Mouse (Mus musculus) hindbrain, embryonic 15.5 days (tissue): ENCODE measurements at regions not wholly inside any gene's neighbourhood (a gene's known extent, or its start where the extent isn't known, plus 50 kb on each side); places are given as distances from the start of the nearest gene placed in this dataset.

ENCODE experiments used
- ATAC-seq: fragments of 200-750 bp; cut with Nextera tagmentation; 2 replicates; pipeline ENCODE4 v1.8.0; 2017; ENCODE audit warnings: low read depth, moderate number of reproducible peaks, moderate TSS enrichment; ENCODE audit not compliant: low FRiP score
- H3K27ac ChIP-seq: fragments of 300-500 bp; sonication (generic); replicated peaks from 2 replicates; pipeline ENCODE4 v1.5.1; 2015; ENCODE audit warnings: mild to moderate bottlenecking, inconsistent platforms
- H3K27me3 ChIP-seq: fragments of 300-500 bp; sonication (generic); 2 replicates; pipeline ENCODE4 v1.6.1; 2015; ENCODE audit warnings: control low read depth, inconsistent platforms
- H3K36me3 ChIP-seq: fragments of 300-500 bp; sonication (generic); 2 replicates; pipeline ENCODE4 v1.6.1; 2015; ENCODE audit warnings: control low read depth, inconsistent platforms
- H3K4me1 ChIP-seq: fragments of 300-500 bp; sonication (generic); replicated peaks from 2 replicates; pipeline ENCODE4 v1.6.1; 2015; ENCODE audit warnings: control low read depth, inconsistent platforms
- H3K4me2 ChIP-seq: fragments of 300-500 bp; sonication (generic); 2 replicates; pipeline ENCODE4 v1.6.1; 2015; ENCODE audit warnings: moderate library complexity, mild to moderate bottlenecking, inconsistent platforms
- H3K4me3 ChIP-seq: fragments of 300-500 bp; sonication (generic); 2 replicates; pipeline ENCODE4 v1.5.1; 2015; ENCODE audit warnings: mild to moderate bottlenecking, inconsistent platforms
- H3K9ac ChIP-seq: fragments of 300-500 bp; sonication (generic); 2 replicates; pipeline ENCODE4 v1.6.1; 2015; ENCODE audit warnings: inconsistent platforms
- H3K9me3 ChIP-seq: fragments of 300-500 bp; sonication (generic); 2 replicates; pipeline ENCODE4 v1.6.1; 2016; ENCODE audit warnings: control low read depth, inconsistent platforms
- WGBS: fragments of 180-500 bp; shearing (Covaris S2); methylation state at CpG from one replicate; pipeline ENCODE4 v1.1.7; 2015; 5-methylcytosine and 5-hydroxymethylcytosine counted together

- Histone ChIP-seq H3K27ac (no peak overlapping the region), H3K9me3 (no peaks in the 10 kb centered on the region), H3K36me3 (no peaks in the 10 kb centered on the region), H3K9ac (no peak overlapping the region), H3K4me2 (no peak overlapping the region), H3K4me1 (no peaks in the 10 kb centered on the region), H3K27me3 (no peaks in the 10 kb centered on the region), H3K4me3 (no peak overlapping the region)
- WGBS, result 49% methylated on average over 4 of the region's 4 CpGs
- no peak for ATAC-seq
Measured at GRCm38 (mm10) chr16:24207056-24207455, 186.3 kb upstream of the Lpp start.

- H3K9ac ChIP-seq, result no peak overlapping the region
- H3K27me3 ChIP-seq, result no peaks in the 10 kb centered on the region
- no peaks in the 10 kb centered on the region for H3K9me3 ChIP-seq
- H3K4me2 ChIP-seq, result no peak overlapping the region
- no peaks in the 10 kb centered on the region for H3K36me3 ChIP-seq
- no peaks in the 10 kb centered on the region for H3K4me1 ChIP-seq
- ATAC-seq, result no peak
- no peak overlapping the region for H3K27ac ChIP-seq
- H3K4me3 ChIP-seq, result no peak overlapping the region
- WGBS, result 67% methylated on average over 4 of the region's 4 CpGs
Measured at GRCm38 (mm10) chr16:24206461-24206861, 186.8 kb upstream of the Lpp start.

- H3K36me3 ChIP-seq, result no peaks in the 10 kb centered on the region
- no peak overlapping the region for H3K4me3 ChIP-seq
- no peak overlapping the region for H3K9ac ChIP-seq
- no peak for ATAC-seq
- H3K4me1 ChIP-seq, result no peaks in the 10 kb centered on the region
- H3K27ac ChIP-seq, result no peak overlapping the region
- WGBS, result 76% methylated on average over 5 of the region's 5 CpGs
- no peak overlapping the region for H3K4me2 ChIP-seq
- H3K9me3 ChIP-seq, result no peaks in the 10 kb centered on the region
- H3K27me3 ChIP-seq, result no peaks in the 10 kb centered on the region
Measured at GRCm38 (mm10) chr16:24205594-24205993, 187.7 kb upstream of the Lpp start.

GRCm38 (mm10) chr16:24204064-24204730 lies 189.1 kb upstream of the Lpp start:
- no peak overlapping the region for H3K27ac ChIP-seq
- no peak for ATAC-seq
- H3K9me3 ChIP-seq, result no peaks in the 10 kb centered on the region
- H3K27me3 ChIP-seq, result no peaks in the 10 kb centered on the region
- H3K36me3 ChIP-seq, result no peaks in the 10 kb centered on the region
- no peak overlapping the region for H3K9ac ChIP-seq
- H3K4me2 ChIP-seq, result no peak overlapping the region
- WGBS, result 96% methylated on average over 4 of the region's 4 CpGs
- H3K4me3 ChIP-seq, result no peak overlapping the region
- no peaks in the 10 kb centered on the region for H3K4me1 ChIP-seq

- no peak for ATAC-seq
- 85% methylated on average over 5 of the region's 5 CpGs for WGBS
- Histone ChIP-seq H3K4me1 (no peaks in the 10 kb centered on the region), H3K4me3 (no peak overlapping the region), H3K9ac (no peak overlapping the region), H3K27ac (no peak overlapping the region), H3K36me3 (no peaks in the 10 kb centered on the region), H3K9me3 (no peaks in the 10 kb centered on the region), H3K4me2 (no peak overlapping the region), H3K27me3 (no peaks in the 10 kb centered on the region)
Measured at GRCm38 (mm10) chr16:24202653-24203052, 190.7 kb upstream of the Lpp start.

GRCm38 (mm10) chr16:24201455-24201854 lies 191.9 kb upstream of the Lpp start:
- no peak overlapping the region for H3K4me2 ChIP-seq
- H3K9ac ChIP-seq, result no peak overlapping the region
- no peak overlapping the region for H3K27ac ChIP-seq
- no peaks in the 10 kb centered on the region for H3K36me3 ChIP-seq
- no peaks in the 10 kb centered on the region for H3K4me1 ChIP-seq
- WGBS, result 92% methylated on average over 7 of the region's 7 CpGs
- H3K27me3 ChIP-seq, result no peaks in the 10 kb centered on the region
- no peak overlapping the region for H3K4me3 ChIP-seq
- H3K9me3 ChIP-seq, result no peaks in the 10 kb centered on the region
- no peak for ATAC-seq

GRCm38 (mm10) chr16:24200200-24200599 lies 193.1 kb upstream of the Lpp start:
- H3K27me3 ChIP-seq, result no peaks in the 10 kb centered on the region
- no peak overlapping the region for H3K4me3 ChIP-seq
- H3K36me3 ChIP-seq, result no peaks in the 10 kb centered on the region
- ATAC-seq, result no peak
- no peaks in the 10 kb centered on the region for H3K9me3 ChIP-seq
- H3K4me1 ChIP-seq, result no peaks in the 10 kb centered on the region
- no peak overlapping the region for H3K9ac ChIP-seq
- H3K4me2 ChIP-seq, result no peak overlapping the region
- 92% methylated on average over 5 of the region's 5 CpGs for WGBS
- H3K27ac ChIP-seq, result no peak overlapping the region

- Histone ChIP-seq H3K4me2 (no peak overlapping the region), H3K9me3 (no peaks in the 10 kb centered on the region), H3K27me3 (no peaks in the 10 kb centered on the region), H3K4me1 (no peaks in the 10 kb centered on the region), H3K9ac (no peak overlapping the region), H3K36me3 (no peaks in the 10 kb centered on the region), H3K4me3 (no peak overlapping the region), H3K27ac (no peak overlapping the region)
- ATAC-seq, result no peak
- WGBS, result 87% methylated on average over 18 of the region's 18 CpGs
Measured at GRCm38 (mm10) chr16:24199408-24200167, 193.7 kb upstream of the Lpp start.

- no peaks in the 10 kb centered on the region for H3K9me3 ChIP-seq
Measured at GRCm38 (mm10) chr16:24198291-24198690, 195.0 kb upstream of the Lpp start.

GRCm38 (mm10) chr16:24197618-24198017 lies 195.7 kb upstream of the Lpp start:
- Histone ChIP-seq H3K9me3 (no peaks in the 10 kb centered on the region), H3K27me3 (no peaks in the 10 kb centered on the region), H3K36me3 (no peaks in the 10 kb centered on the region), H3K4me2 (no peak overlapping the region), H3K4me3 (no peak overlapping the region), H3K27ac (no peak overlapping the region), H3K9ac (no peak overlapping the region), H3K4me1 (no peaks in the 10 kb centered on the region)
- no peak for ATAC-seq
- 73% methylated on average over 5 of the region's 5 CpGs for WGBS

More at GRCm38 (mm10) chr16:24198291-24198690, 195.0 kb upstream of the Lpp start:
- no peaks in the 10 kb centered on the region for H3K27me3 ChIP-seq
- H3K36me3 ChIP-seq, result no peaks in the 10 kb centered on the region
- no peak overlapping the region for H3K4me3 ChIP-seq
- H3K4me2 ChIP-seq, result no peak overlapping the region
- no peak overlapping the region for H3K27ac ChIP-seq
- no peak for ATAC-seq
- no peak overlapping the region for H3K9ac ChIP-seq
- H3K4me1 ChIP-seq, result no peaks in the 10 kb centered on the region

- no peak overlapping the region for H3K27ac ChIP-seq
- no peak for ATAC-seq
- no peak overlapping the region for H3K9ac ChIP-seq
- no peaks in the 10 kb centered on the region for H3K9me3 ChIP-seq
- no peaks in the 10 kb centered on the region for H3K36me3 ChIP-seq
- 86% methylated on average over 2 of the region's 2 CpGs for WGBS
- no peak overlapping the region for H3K4me2 ChIP-seq
- H3K27me3 ChIP-seq, result no peaks in the 10 kb centered on the region
- no peak overlapping the region for H3K4me3 ChIP-seq
- H3K4me1 ChIP-seq, result no peaks in the 10 kb centered on the region
Measured at GRCm38 (mm10) chr16:24193945-24194344, 199.4 kb upstream of the Lpp start.

GRCm38 (mm10) chr16:24193251-24193873 lies 199.9 kb upstream of the Lpp start:
- Histone ChIP-seq H3K4me3 (no peak overlapping the region), H3K27ac (no peak overlapping the region), H3K27me3 (no peaks in the 10 kb centered on the region), H3K9me3 (no peaks in the 10 kb centered on the region), H3K4me1 (no peaks in the 10 kb centered on the region), H3K9ac (no peak overlapping the region), H3K36me3 (no peaks in the 10 kb centered on the region), H3K4me2 (no peak overlapping the region)
- no peak for ATAC-seq
- WGBS, result 78% methylated on average over 15 of the region's 15 CpGs
